Mouse (Mus musculus): ENCODE results near the gene Tef. TPM values are rescaled to one million over a fixed set of nuclear protein-coding genes. Genes with fewer than 3 reads are reported as not detected.

Gene Tef
- total RNA-seq, 2 experiments from 2014 or later, result 0.38 to 2.0 TPM

GRCm38 (mm10) chr15:81814716-81815370 lies 12.6 kb downstream of the Tef start:
- no peak for ATAC-seq (replicated peaks; ENCODE audit: low FRiP score, poor library complexity, severe bottlenecking)

GRCm38 (mm10) chr15:81818404-81818803 lies 16.2 kb downstream of the Tef start:
- no peak for ATAC-seq (replicated peaks; ENCODE audit: low FRiP score, poor library complexity, severe bottlenecking)

GRCm38 (mm10) chr15:81822631-81823030 lies 20.4 kb downstream of the Tef start:
- no peak for ATAC-seq (replicated peaks; ENCODE audit: low FRiP score, poor library complexity, severe bottlenecking)

GRCm38 (mm10) chr15:81824832-81825231 lies 22.6 kb downstream of the Tef start:
- ATAC-seq (replicated peaks; ENCODE audit: low FRiP score, poor library complexity, severe bottlenecking), result no peak

GRCm38 (mm10) chr15:81828426-81829207 lies 26.4 kb downstream of the Tef start:
- ATAC-seq (replicated peaks; ENCODE audit: low FRiP score, poor library complexity, severe bottlenecking), result no peak

- ATAC-seq (replicated peaks; ENCODE audit: low FRiP score, poor library complexity, severe bottlenecking), result no peak
Measured at GRCm38 (mm10) chr15:81829208-81829580, 27.0 kb downstream of the Tef start.

GRCm38 (mm10) chr15:81830530-81830929 lies 28.3 kb downstream of the Tef start:
- ATAC-seq (replicated peaks; ENCODE audit: low FRiP score, poor library complexity, severe bottlenecking), result no peak

- peak; percentile 89 for ATAC-seq (replicated peaks; ENCODE audit: low FRiP score, poor library complexity, severe bottlenecking)
Measured at GRCm38 (mm10) chr15:81831136-81831825, 29.1 kb downstream of the Tef start.

- ATAC-seq (replicated peaks; ENCODE audit: low FRiP score, poor library complexity, severe bottlenecking), result no peak
Measured at GRCm38 (mm10) chr15:81832219-81832618, 30.0 kb downstream of the Tef start.

- ATAC-seq (replicated peaks; ENCODE audit: low FRiP score, poor library complexity, severe bottlenecking), result no peak
Measured at GRCm38 (mm10) chr15:81833481-81833880, 31.3 kb downstream of the Tef start.

- ATAC-seq (replicated peaks; ENCODE audit: low FRiP score, poor library complexity, severe bottlenecking), result no peak
Measured at GRCm38 (mm10) chr15:81834171-81834841, 32.1 kb downstream of the Tef start.

GRCm38 (mm10) chr15:81835007-81835880 lies 33.0 kb downstream of the Tef start:
- ATAC-seq (replicated peaks; ENCODE audit: low FRiP score, poor library complexity, severe bottlenecking), result no peak

- ATAC-seq (replicated peaks; ENCODE audit: low FRiP score, poor library complexity, severe bottlenecking), result no peak
Measured at GRCm38 (mm10) chr15:81836124-81836821, 34.1 kb downstream of the Tef start.

GRCm38 (mm10) chr15:81836966-81837920 lies 35.0 kb downstream of the Tef start:
- ATAC-seq (replicated peaks; ENCODE audit: low FRiP score, poor library complexity, severe bottlenecking), result no peak

- ATAC-seq (replicated peaks; ENCODE audit: low FRiP score, poor library complexity, severe bottlenecking), result no peak
Measured at GRCm38 (mm10) chr15:81838554-81839235, 36.5 kb downstream of the Tef start.

GRCm38 (mm10) chr15:81839634-81840033 lies 37.4 kb downstream of the Tef start:
- ATAC-seq (replicated peaks; ENCODE audit: low FRiP score, poor library complexity, severe bottlenecking), result 0 out of 2 replicates have a peak, but pooled peaks have one; percentile 16

- no peak for ATAC-seq (replicated peaks; ENCODE audit: low FRiP score, poor library complexity, severe bottlenecking)
Measured at GRCm38 (mm10) chr15:81840306-81840705, 38.1 kb downstream of the Tef start.

Measured in erythroblast, adult 5-6 weeks (primary cell).